9 mouse cellular contexts compared by ENCODE assay signal in genomic region chr10:81363436-81364346, GRCm38 (mm10). TPM values are rescaled to one million over a fixed set of nuclear protein-coding genes. Genes with fewer than 3 reads are reported as not detected.
DNase-seq lines count a peak whose midpoint lies in the region; ATAC-seq and TF ChIP-seq lines count a peak whose summit lies in the region.
"Had no signal": no experiment of that assay in that cellular context is flagged by ENCODE, and none has a peak within 500 bp of the region (broad histone marks: within the 10 kb centered on the region; RNA-seq: fewer than 3 reads in every experiment).

No protein-coding gene starts in this region.

- peak overlapping the region; percentile 34 for H3K4me3 ChIP-seq in lung, embryonic 16.5 days (ENCODE audit: low read length)
- H3K4me3 ChIP-seq in heart, postnatal 0 days (ENCODE audit: low read depth, low read length), result peak overlapping the region; percentile 41
- peak overlapping the region; percentile 32 for H3K4me3 ChIP-seq in limb, embryonic 15.5 days
- peak overlapping the region; percentile 35 for H3K4me3 ChIP-seq in stomach, postnatal 0 days (ENCODE audit: low read depth, low read length)

- TF ChIP-seq EP300 in heart, postnatal 0 days (IDR thresholded peaks at IDR 0.05; ENCODE audit: low read depth), result no peak
- no peak for TF ChIP-seq EP300 in stomach, postnatal 0 days (optimal IDR thresholded peaks at IDR 0.05)

- peak overlapping the region; percentile 60 for H3K4me2 ChIP-seq in lung, embryonic 16.5 days (ENCODE audit: low read depth, low read length)
- peak overlapping the region; percentile 68 for H3K4me2 ChIP-seq in heart, postnatal 0 days (ENCODE audit: low read depth, low read length)
- H3K4me2 ChIP-seq in limb, embryonic 15.5 days, result peak overlapping the region; percentile 50
- peak overlapping the region; percentile 59 for H3K4me2 ChIP-seq in stomach, postnatal 0 days (replicated peaks; ENCODE audit: low read depth)

- peak overlapping the region; percentile 64 for H3K9ac ChIP-seq in lung, embryonic 16.5 days (ENCODE audit: low read length)
- peak overlapping the region; percentile 51; the same call in 1 of the 2 replicates for H3K9ac ChIP-seq in heart, postnatal 0 days (replicated peaks; ENCODE audit: low read depth, low read length)
- H3K9ac ChIP-seq in limb, embryonic 15.5 days, result peak overlapping the region; percentile 23; the same call in 1 of the 2 replicates
- peak overlapping the region; percentile 60 for H3K9ac ChIP-seq in stomach, postnatal 0 days (ENCODE audit: low read length)

- DNase-seq in lung, postnatal 4 days, result no peak
- DNase-seq in heart, postnatal 0 days (ENCODE audit: low spot score), result peak; percentile 86
- no peak for DNase-seq in stomach, postnatal 0 days (ENCODE audit: low spot score)
- no peak for DNase-seq in ovary, postnatal 14 days (ENCODE audit: low spot score)
- no peak for DNase-seq in T-cell, adult 2 months (ENCODE audit: low spot score)

- H3K27me3 ChIP-seq in lung, embryonic 16.5 days (ENCODE audit: control insufficient read depth, insufficient read depth, low read depth, low read length), result peaks cover 6% of the 10 kb centered on the region
- peaks cover 3% of the 10 kb centered on the region; the same call in 1 of the 2 replicates for H3K27me3 ChIP-seq in heart, postnatal 0 days (ENCODE audit: control insufficient read depth, insufficient read depth, low read length)
- peaks cover 34% of the 10 kb centered on the region for H3K27me3 ChIP-seq in limb, embryonic 15.5 days
- no peaks in the 10 kb centered on the region for H3K27me3 ChIP-seq in stomach, postnatal 0 days (ENCODE audit: control insufficient read depth, insufficient read depth, low read length)
- H3K27me3 ChIP-seq: Patski had no signal

- 11% methylated on average over 54 of the region's 54 CpGs for WGBS in lung, embryonic 16.5 days
- 9% methylated on average over 50 of the region's 54 CpGs for WGBS in heart, postnatal 0 days
- 13% methylated on average over 52 of the region's 54 CpGs for WGBS in limb, embryonic 15.5 days
- WGBS in stomach, postnatal 0 days, result 13% methylated on average over 54 of the region's 54 CpGs

- peaks cover 20% of the 10 kb centered on the region for H3K36me3 ChIP-seq in lung, embryonic 16.5 days (ENCODE audit: control insufficient read depth, insufficient read depth, low read length)
- H3K36me3 ChIP-seq in heart, postnatal 0 days (replicated peaks; ENCODE audit: control insufficient read depth, insufficient read depth, low read length), result peaks cover 32% of the 10 kb centered on the region
- H3K36me3 ChIP-seq in limb, embryonic 15.5 days, result peaks cover 37% of the 10 kb centered on the region
- peaks cover 14% of the 10 kb centered on the region for H3K36me3 ChIP-seq in stomach, postnatal 0 days (ENCODE audit: control insufficient read depth, insufficient read depth, low read length)

- peak overlapping the region; percentile 90 for H3K27ac ChIP-seq in lung, embryonic 16.5 days (ENCODE audit: low read length)
- H3K27ac ChIP-seq in heart, postnatal 0 days (ENCODE audit: low read depth), result peak overlapping the region; percentile 82
- no peak overlapping the region for H3K27ac ChIP-seq in limb, embryonic 15.5 days
- peak overlapping the region; percentile 82 for H3K27ac ChIP-seq in stomach, postnatal 0 days (replicated peaks)

- H3K9me3 ChIP-seq in lung, embryonic 16.5 days (ENCODE audit: control insufficient read depth, low read length), result no peaks in the 10 kb centered on the region
- H3K9me3 ChIP-seq in heart, postnatal 0 days (replicated peaks; ENCODE audit: control insufficient read depth, low read length), result no peaks in the 10 kb centered on the region
- H3K9me3 ChIP-seq in limb, embryonic 15.5 days, result no peaks in the 10 kb centered on the region
- H3K9me3 ChIP-seq in stomach, postnatal 0 days (ENCODE audit: control insufficient read depth, low read length), result no peaks in the 10 kb centered on the region

- TF ChIP-seq CTCF in heart, postnatal 0 days (IDR thresholded peaks at IDR 0.05; ENCODE audit: low read depth), result no peak
- no peak for TF ChIP-seq CTCF in stomach, postnatal 0 days (IDR thresholded peaks at IDR 0.05; ENCODE audit: low read depth)

- H3K4me1 ChIP-seq in lung, embryonic 16.5 days (replicated peaks; ENCODE audit: control insufficient read depth, insufficient read depth, low read length), result peaks cover 53% of the 10 kb centered on the region
- H3K4me1 ChIP-seq in heart, postnatal 0 days (ENCODE audit: control insufficient read depth, insufficient read depth), result peaks cover 34% of the 10 kb centered on the region
- peaks cover 44% of the 10 kb centered on the region for H3K4me1 ChIP-seq in limb, embryonic 15.5 days
- peaks cover 4% of the 10 kb centered on the region for H3K4me1 ChIP-seq in stomach, postnatal 0 days (replicated peaks; ENCODE audit: control insufficient read depth, insufficient read depth)

- ATAC-seq in lung, embryonic 16.5 days (ENCODE audit: low read depth), result 0 out of 2 replicates have a peak, but pooled peaks have one; percentile 6
- ATAC-seq in heart, postnatal 0 days (ENCODE audit: insufficient read depth, low read depth), result peak; percentile 83
- no peak for ATAC-seq in limb, embryonic 15.5 days (ENCODE audit: insufficient number of reproducible peaks, low FRiP score, low TSS enrichment, low read depth)
- no peak for ATAC-seq in stomach, postnatal 0 days (ENCODE audit: low FRiP score, low TSS enrichment)
- ATAC-seq in monocyte, adult 5-6 weeks (replicated peaks; ENCODE audit: insufficient number of reproducible peaks, low FRiP score, low TSS enrichment, poor library complexity, severe bottlenecking), result no peak
- ATAC-seq: Patski had no signal

RNA-seq across cellular contexts. Expression of gene 4930404N11Rik, which starts 1.9 kb away (rescaled TPM):
- 2.0 and 2.2 TPM in 2 replicates for polyA plus RNA-seq in lung, embryonic 16.5 days (2015; fragmentation: Nextera tagmentation; extraction: Ambion mirVana)
- total RNA-seq in heart, postnatal 0 days (2014; rRNA removed; ENCODE audit: low replicate concordance), result not detected in 2 replicates
- polyA plus RNA-seq in heart, postnatal 0 days (2015; fragmentation: Nextera tagmentation; extraction: Ambion mirVana), result 0.68 and 1.0 TPM in 2 replicates
- polyA plus RNA-seq in limb, embryonic 15.5 days (2015; fragmentation: Nextera tagmentation; extraction: Ambion mirVana), result 0.60 and 1.6 TPM in 2 replicates
- 16.5 and 17.5 TPM in 2 replicates for polyA plus RNA-seq in stomach, postnatal 0 days (2015; fragmentation: Nextera tagmentation; extraction: Ambion mirVana)
- total RNA-seq in monocyte, adult 5-6 weeks (2017), result 1.4 to 2.4 TPM in 2 of 3 replicates, not detected in the other

RNA-seq across cellular contexts. Expression of gene Mfsd12, which starts 6.4 kb away (rescaled TPM):
- 13.7 and 13.9 TPM in 2 replicates for polyA plus RNA-seq in lung, embryonic 16.5 days (2015; fragmentation: Nextera tagmentation; extraction: Ambion mirVana)
- total RNA-seq in heart, postnatal 0 days (2014; rRNA removed; ENCODE audit: low replicate concordance), result 20.2 and 30.5 TPM in 2 replicates
- polyA plus RNA-seq in heart, postnatal 0 days (2015; fragmentation: Nextera tagmentation; extraction: Ambion mirVana), result 10.3 and 11.4 TPM in 2 replicates
- 13.3 and 13.4 TPM in 2 replicates for polyA plus RNA-seq in limb, embryonic 15.5 days (2015; fragmentation: Nextera tagmentation; extraction: Ambion mirVana)
- 7.4 and 7.9 TPM in 2 replicates for polyA plus RNA-seq in stomach, postnatal 0 days (2015; fragmentation: Nextera tagmentation; extraction: Ambion mirVana)
- total RNA-seq in monocyte, adult 5-6 weeks (2017), result 5.3 to 9.6 TPM (median 6.3 TPM) in 3 replicates

RNA-seq across cellular contexts. Expression of gene Hmg20b, which starts 13.4 kb away (rescaled TPM):
- 90.6 and 93.2 TPM in 2 replicates for polyA plus RNA-seq in lung, embryonic 16.5 days (2015; fragmentation: Nextera tagmentation; extraction: Ambion mirVana)
- total RNA-seq in heart, postnatal 0 days (2014; rRNA removed; ENCODE audit: low replicate concordance), result 63.9 and 80.7 TPM in 2 replicates
- polyA plus RNA-seq in heart, postnatal 0 days (2015; fragmentation: Nextera tagmentation; extraction: Ambion mirVana), result 92.3 and 94.5 TPM in 2 replicates
- polyA plus RNA-seq in limb, embryonic 15.5 days (2015; fragmentation: Nextera tagmentation; extraction: Ambion mirVana), result 86.0 and 89.9 TPM in 2 replicates
- polyA plus RNA-seq in stomach, postnatal 0 days (2015; fragmentation: Nextera tagmentation; extraction: Ambion mirVana), result 72.2 and 77.9 TPM in 2 replicates
- 28.8 to 40.1 TPM (median 38.7 TPM) in 3 replicates for total RNA-seq in monocyte, adult 5-6 weeks (2017)

RNA-seq across cellular contexts. Expression of gene Fzr1, which starts 14.6 kb away (rescaled TPM):
- polyA plus RNA-seq in lung, embryonic 16.5 days (2015; fragmentation: Nextera tagmentation; extraction: Ambion mirVana), result 95.4 and 105 TPM in 2 replicates
- 47.6 and 53.9 TPM in 2 replicates for total RNA-seq in heart, postnatal 0 days (2014; rRNA removed; ENCODE audit: low replicate concordance)
- polyA plus RNA-seq in heart, postnatal 0 days (2015; fragmentation: Nextera tagmentation; extraction: Ambion mirVana), result 45.8 and 48.4 TPM in 2 replicates
- polyA plus RNA-seq in limb, embryonic 15.5 days (2015; fragmentation: Nextera tagmentation; extraction: Ambion mirVana), result 82.2 and 90.9 TPM in 2 replicates
- 51.4 and 51.6 TPM in 2 replicates for polyA plus RNA-seq in stomach, postnatal 0 days (2015; fragmentation: Nextera tagmentation; extraction: Ambion mirVana)
- 8.2 to 12.9 TPM (median 11.7 TPM) in 3 replicates for total RNA-seq in monocyte, adult 5-6 weeks (2017)

RNA-seq across cellular contexts. Expression of gene Dohh, which starts 20.5 kb away (rescaled TPM):
- polyA plus RNA-seq in lung, embryonic 16.5 days (2015; fragmentation: Nextera tagmentation; extraction: Ambion mirVana), result 71.4 and 73.1 TPM in 2 replicates
- total RNA-seq in heart, postnatal 0 days (2014; rRNA removed; ENCODE audit: low replicate concordance), result 123 and 139 TPM in 2 replicates
- 75.2 and 77.6 TPM in 2 replicates for polyA plus RNA-seq in heart, postnatal 0 days (2015; fragmentation: Nextera tagmentation; extraction: Ambion mirVana)
- polyA plus RNA-seq in limb, embryonic 15.5 days (2015; fragmentation: Nextera tagmentation; extraction: Ambion mirVana), result 79.8 and 88.7 TPM in 2 replicates
- 59.4 and 63.0 TPM in 2 replicates for polyA plus RNA-seq in stomach, postnatal 0 days (2015; fragmentation: Nextera tagmentation; extraction: Ambion mirVana)
- 18.6 to 22.3 TPM (median 20.9 TPM) in 3 replicates for total RNA-seq in monocyte, adult 5-6 weeks (2017)

Comparison
In these comparisons a context has a peak if more than half of its experiments do, and no peak if none do; other contexts are left out.
1. ATAC-seq: peak in lung, embryonic 16.5 days (single experiment) and heart, postnatal 0 days (single experiment); none in limb, embryonic 15.5 days (single experiment), stomach, postnatal 0 days (single experiment) and monocyte, adult 5-6 weeks (single experiment).
2. Peak in every context shown above with its lines, with median percentiles within 50 percentile points of each other: H3K4me2 ChIP-seq, H3K4me3 ChIP-seq and H3K9ac ChIP-seq.